Mouse (Mus musculus) stomach, embryonic 15.5 days (tissue): Measurements from ENCODE around the gene Spry1. TPM values are rescaled to one million over a fixed set of nuclear protein-coding genes. Genes with fewer than 3 reads are reported as not detected.
"Not testable (repeated sequence)": the region's sequence is repeated elsewhere in the genome, so short reads cannot be mapped to it uniquely, and the experiment has no call there.

Experiments
- ATAC-seq: fragments of 200-750 bp; cut with Nextera tagmentation; 2 replicates; pipeline ENCODE4 v1.8.0; 2017; ENCODE audit warnings: low read depth, moderate number of reproducible peaks, moderate TSS enrichment; ENCODE audit not compliant: insufficient read depth, low FRiP score
- H3K27ac ChIP-seq: fragments of 300-500 bp; sonication (generic); 2 replicates; pipeline ENCODE4 v1.5.1; 2015; ENCODE audit warnings: mild to moderate bottlenecking, inconsistent platforms
- H3K27me3 ChIP-seq: fragments of 300-500 bp; sonication (generic); replicated peaks from 2 replicates; pipeline ENCODE4 v1.6.1; 2015; ENCODE audit warnings: inconsistent platforms
- H3K36me3 ChIP-seq: fragments of 300-500 bp; sonication (generic); 2 replicates; pipeline ENCODE4 v1.6.1; 2015; ENCODE audit warnings: inconsistent platforms
- H3K4me1 ChIP-seq: fragments of 300-500 bp; sonication (generic); 2 replicates; pipeline ENCODE4 v1.6.1; 2015; ENCODE audit warnings: inconsistent platforms
- H3K4me2 ChIP-seq: fragments of 300-500 bp; sonication (generic); 2 replicates; pipeline ENCODE4 v1.6.1; 2015; ENCODE audit warnings: mild to moderate bottlenecking, inconsistent platforms
- H3K4me3 ChIP-seq: fragments of 300-500 bp; sonication (generic); replicated peaks from 2 replicates; pipeline ENCODE4 v1.5.1; 2015; ENCODE audit warnings: inconsistent platforms
- H3K9ac ChIP-seq: fragments of 300-500 bp; sonication (generic); 2 replicates; pipeline ENCODE4 v1.6.1; 2015; ENCODE audit warnings: inconsistent platforms
- H3K9me3 ChIP-seq: fragments of 300-500 bp; sonication (generic); 2 replicates; pipeline ENCODE4 v1.6.1; 2016; ENCODE audit warnings: inconsistent platforms
- WGBS: fragments of 180-500 bp; shearing (Covaris S2); methylation state at CpG from one replicate; pipeline ENCODE4 v1.1.7; 2015; 5-methylcytosine and 5-hydroxymethylcytosine counted together
- polyA plus RNA-seq: library from polyadenylated mRNA; unstranded; fragments of >200 nt; fragmentation: Nextera tagmentation; extraction: Ambion mirVana; gene quantifications from 2 replicates; pipeline ENCODE4 v1.2.1, GENCODE M21; 2015

Spry1 gene
- 13.6 and 15.2 TPM in 2 replicates for polyA plus RNA-seq

DNA sequence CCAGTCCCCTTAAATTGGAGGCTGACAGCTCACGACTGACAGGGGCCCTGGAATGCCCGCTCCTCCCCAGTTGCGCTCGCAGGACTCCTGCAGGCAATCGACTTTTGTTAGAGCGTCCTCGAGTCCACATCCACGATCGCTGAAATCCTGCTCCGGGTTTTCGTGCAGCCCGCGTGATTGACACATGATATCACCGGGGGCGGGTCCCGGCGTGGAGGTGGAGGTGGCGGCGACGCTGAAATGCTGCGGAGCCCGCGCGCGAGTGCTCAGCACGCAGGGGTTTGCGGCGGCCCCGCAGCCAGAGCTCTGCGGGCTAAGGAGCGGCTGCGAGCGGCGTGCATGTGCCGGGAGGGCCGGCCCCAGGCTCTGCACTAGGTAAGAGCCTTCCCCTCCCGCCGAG is at the start of gene Spry1:
Gene Spry1 (plus strand): TSS at position 258 of the 400 bp plus-strand sequence.
- Histone ChIP-seq H3K4me1 (peaks cover 18% of the 10 kb centered on the region), H3K4me2 (peak within 1 kb of the TSS; percentile 72), H3K4me3 (peak within 1 kb of the TSS; percentile 90), H3K9ac (peak within 1 kb of the TSS; percentile 92), H3K27ac (peak within 1 kb of the TSS; percentile 95), H3K36me3 (peaks cover 15% of the 10 kb centered on the region), H3K27me3 (no peaks in the 10 kb centered on the region), H3K9me3 (no peaks in the 10 kb centered on the region)
- WGBS, result under 1% methylated on average over 38 of the region's 38 CpGs
- ATAC-seq, result peak; percentile 77

DNA sequence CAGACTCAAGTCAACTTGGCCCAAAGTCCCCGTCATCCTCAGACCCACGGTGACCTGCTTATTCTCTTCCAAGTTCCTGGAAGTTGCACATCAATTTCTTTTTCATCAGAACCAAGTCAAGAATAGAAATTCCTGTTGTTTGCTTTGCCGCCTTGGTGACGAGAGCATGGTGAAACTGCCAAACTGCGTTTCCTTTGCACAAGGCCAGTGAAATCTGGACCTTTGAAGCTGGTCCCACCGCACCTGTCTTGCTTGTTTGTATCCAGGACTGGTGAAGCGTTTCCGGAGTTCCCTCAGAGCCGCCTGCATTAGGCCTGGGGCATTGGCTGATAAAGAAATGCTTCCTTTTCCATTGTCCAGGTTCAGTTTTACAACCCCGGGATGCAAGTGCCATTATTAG is 44.0 kb upstream of the Spry1 start:
- Histone ChIP-seq H3K36me3 (no peaks in the 10 kb centered on the region), H3K4me3 (no peak overlapping the region), H3K27me3 (no peaks in the 10 kb centered on the region), H3K9me3 (no peaks in the 10 kb centered on the region), H3K27ac (no peak overlapping the region), H3K9ac (no peak overlapping the region), H3K4me2 (no peak overlapping the region), H3K4me1 (0 out of 2 replicates have a peak, but pooled peaks cover 4% of the 10 kb centered on the region)
- ATAC-seq, result no peak
- WGBS, result 73% methylated on average over 10 of the region's 10 CpGs

DNA sequence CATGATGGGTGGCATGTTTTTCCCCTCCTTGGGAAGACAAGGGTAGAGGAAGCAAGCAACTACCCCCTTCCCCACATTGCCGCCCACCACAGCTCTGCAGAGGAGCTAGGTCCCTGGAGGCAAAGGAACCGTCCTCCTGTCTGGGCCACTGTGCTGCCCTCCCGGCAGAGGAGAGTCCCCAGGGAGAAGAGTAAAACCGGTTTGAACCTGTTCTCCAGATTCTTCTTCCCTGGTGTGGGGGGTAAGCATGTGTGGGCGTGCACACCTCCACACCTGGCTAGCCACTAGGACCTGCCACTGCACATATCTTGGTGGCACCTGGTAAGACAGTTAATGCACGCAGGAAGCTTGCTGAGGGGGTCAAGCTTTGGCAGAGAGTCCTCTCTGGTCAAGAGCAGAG is 43.2 kb upstream of the Spry1 start:
- H3K4me2 ChIP-seq, result no peak overlapping the region
- H3K36me3 ChIP-seq, result no peaks in the 10 kb centered on the region
- H3K27me3 ChIP-seq, result no peaks in the 10 kb centered on the region
- no peaks in the 10 kb centered on the region for H3K9me3 ChIP-seq
- H3K9ac ChIP-seq, result no peak overlapping the region
- no peak overlapping the region for H3K27ac ChIP-seq
- no peak overlapping the region for H3K4me3 ChIP-seq
- H3K4me1 ChIP-seq, result 0 out of 2 replicates have a peak, but pooled peaks cover 4% of the 10 kb centered on the region
- ATAC-seq, result no peak; the same call in 1 of the 2 replicates
- 58% methylated on average over 6 of the region's 6 CpGs for WGBS

DNA sequence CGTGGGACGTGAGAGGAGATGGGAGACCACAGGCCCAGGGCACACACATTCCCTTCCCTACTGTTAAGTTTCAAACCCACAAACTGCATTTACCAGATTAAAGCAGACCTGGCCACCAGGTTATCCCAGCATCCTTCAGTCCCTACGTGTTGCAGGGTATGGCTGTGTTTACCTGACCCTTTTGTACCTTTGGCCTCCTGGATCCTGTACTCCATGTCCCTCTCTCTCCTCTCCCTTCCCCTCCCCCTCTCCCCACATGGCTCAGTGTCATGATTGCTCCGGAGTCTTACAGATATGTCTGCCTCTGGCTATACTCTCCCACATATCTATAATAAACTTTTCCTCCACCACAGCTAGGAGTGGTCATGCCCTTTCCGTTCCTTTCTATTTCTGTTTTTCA is 42.5 kb upstream of the Spry1 start:
- H3K4me1 ChIP-seq, result 0 out of 2 replicates have a peak, but pooled peaks cover 4% of the 10 kb centered on the region
- H3K36me3 ChIP-seq, result no peaks in the 10 kb centered on the region
- WGBS, result 44% methylated on average over 5 of the region's 5 CpGs
- H3K27ac ChIP-seq, result no peak overlapping the region
- H3K9ac ChIP-seq, result no peak overlapping the region
- 0 out of 2 replicates have a peak, but pooled peaks have one; percentile 36 for ATAC-seq
- no peaks in the 10 kb centered on the region for H3K27me3 ChIP-seq
- H3K9me3 ChIP-seq, result no peaks in the 10 kb centered on the region
- no peak overlapping the region for H3K4me2 ChIP-seq
- no peak overlapping the region for H3K4me3 ChIP-seq

DNA sequence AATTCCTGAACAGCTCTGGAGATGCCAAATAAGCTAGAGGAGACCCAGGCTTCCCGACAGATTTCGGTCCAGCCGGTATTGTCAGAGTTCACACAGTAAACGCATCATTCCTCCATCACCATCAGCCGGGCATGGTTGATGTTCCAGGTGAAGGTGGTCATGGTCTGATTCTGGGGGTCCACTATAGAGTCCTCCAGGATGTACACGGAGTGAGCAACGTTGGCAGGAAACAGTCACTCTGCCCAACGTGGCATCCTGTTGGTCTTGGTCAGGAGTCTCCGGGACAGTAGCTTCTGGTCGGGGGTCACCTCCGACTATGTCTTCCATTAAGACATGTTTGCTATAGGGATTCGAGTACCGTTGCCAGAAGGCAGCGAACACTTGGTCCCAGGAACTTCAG is 40.1 kb upstream of the Spry1 start:
- not testable (repeated sequence) for H3K9me3 ChIP-seq, ATAC-seq
- 90% methylated on average over 14 of the region's 14 CpGs for WGBS

DNA sequence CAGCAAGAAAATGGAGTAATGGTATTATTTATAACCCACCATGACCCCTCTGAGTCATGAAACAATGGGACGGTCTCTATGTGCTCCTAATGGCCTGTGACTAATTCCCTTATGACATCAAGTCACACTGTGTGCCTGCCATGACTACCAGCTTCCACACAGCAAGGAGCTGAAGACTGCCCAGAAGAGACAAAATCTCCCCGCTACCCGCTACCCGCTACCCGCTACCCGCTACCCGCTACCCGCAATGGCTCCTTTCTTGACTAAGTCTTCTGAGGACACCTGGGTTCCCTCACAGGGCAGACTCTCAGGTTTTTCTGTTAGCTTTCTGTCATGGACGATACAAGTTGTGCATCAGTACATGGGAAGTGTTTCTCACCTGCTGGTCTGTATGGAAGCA is 37.4 kb upstream of the Spry1 start:
- no peak for ATAC-seq
- H3K4me1 ChIP-seq, result no peaks in the 10 kb centered on the region
- H3K4me3 ChIP-seq, result no peak overlapping the region
- no peak overlapping the region for H3K27ac ChIP-seq
- H3K27me3 ChIP-seq, result no peaks in the 10 kb centered on the region
- no peaks in the 10 kb centered on the region for H3K9me3 ChIP-seq
- H3K36me3 ChIP-seq, result no peaks in the 10 kb centered on the region
- H3K4me2 ChIP-seq, result no peak overlapping the region
- H3K9ac ChIP-seq, result no peak overlapping the region
- WGBS, result 93% methylated on average over 9 of the region's 9 CpGs

More for the DNA sequence above, 40.1 kb upstream of the Spry1 start:
- not testable (repeated sequence) for H3K27ac ChIP-seq, H3K4me2 ChIP-seq, H3K4me3 ChIP-seq, H3K36me3 ChIP-seq, H3K27me3 ChIP-seq, H3K9ac ChIP-seq, H3K4me1 ChIP-seq

DNA sequence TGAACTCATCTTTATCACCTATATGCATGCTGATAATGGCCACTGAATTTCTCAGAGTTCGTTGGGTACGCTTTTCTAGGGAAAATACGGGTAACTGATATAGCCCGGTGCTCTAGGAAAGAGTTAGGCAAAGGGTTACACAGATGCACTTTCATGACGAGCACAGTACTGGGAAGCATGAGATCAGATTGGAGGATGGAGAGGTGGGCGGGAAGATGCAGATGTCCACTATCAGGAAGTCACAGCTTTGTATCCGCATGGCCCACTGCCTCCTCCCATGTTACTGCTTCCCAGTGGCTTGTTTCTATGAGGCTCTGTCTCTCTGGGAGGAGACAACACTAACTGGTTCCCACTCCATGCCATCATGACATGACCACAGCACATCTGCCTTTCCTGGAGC is 36.9 kb upstream of the Spry1 start:
- Histone ChIP-seq H3K9ac (no peak overlapping the region), H3K4me1 (no peaks in the 10 kb centered on the region), H3K36me3 (no peaks in the 10 kb centered on the region), H3K9me3 (no peaks in the 10 kb centered on the region), H3K4me3 (no peak overlapping the region), H3K4me2 (no peak overlapping the region), H3K27me3 (no peaks in the 10 kb centered on the region), H3K27ac (no peak overlapping the region)
- no peak for ATAC-seq
- 78% methylated on average over 7 of the region's 7 CpGs for WGBS

DNA sequence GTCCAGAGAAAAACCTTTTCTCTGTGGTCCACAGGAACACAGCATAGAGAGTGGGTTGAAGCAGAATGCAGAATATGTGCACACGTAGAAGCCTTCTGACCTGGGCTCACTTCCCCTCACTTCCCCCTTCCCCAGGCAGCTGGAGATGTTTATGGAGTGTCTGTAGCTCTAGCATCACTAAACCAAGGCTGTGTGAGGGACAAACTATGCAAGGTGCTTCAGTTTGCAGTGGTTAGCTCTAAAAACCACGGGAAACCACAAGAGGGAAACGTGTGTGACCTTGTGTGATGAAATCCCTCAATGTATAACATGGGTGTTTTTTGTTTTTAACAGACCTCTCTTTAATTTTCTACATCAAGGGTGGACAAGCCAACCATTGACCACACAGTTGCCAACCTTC is 36.2 kb upstream of the Spry1 start:
- WGBS, result 70% methylated on average over 3 of the region's 3 CpGs
- Histone ChIP-seq H3K36me3 (no peaks in the 10 kb centered on the region), H3K9ac (no peak overlapping the region), H3K27me3 (no peaks in the 10 kb centered on the region), H3K27ac (no peak overlapping the region), H3K4me2 (no peak overlapping the region), H3K4me3 (no peak overlapping the region), H3K9me3 (no peaks in the 10 kb centered on the region), H3K4me1 (no peaks in the 10 kb centered on the region)
- ATAC-seq, result no peak

DNA sequence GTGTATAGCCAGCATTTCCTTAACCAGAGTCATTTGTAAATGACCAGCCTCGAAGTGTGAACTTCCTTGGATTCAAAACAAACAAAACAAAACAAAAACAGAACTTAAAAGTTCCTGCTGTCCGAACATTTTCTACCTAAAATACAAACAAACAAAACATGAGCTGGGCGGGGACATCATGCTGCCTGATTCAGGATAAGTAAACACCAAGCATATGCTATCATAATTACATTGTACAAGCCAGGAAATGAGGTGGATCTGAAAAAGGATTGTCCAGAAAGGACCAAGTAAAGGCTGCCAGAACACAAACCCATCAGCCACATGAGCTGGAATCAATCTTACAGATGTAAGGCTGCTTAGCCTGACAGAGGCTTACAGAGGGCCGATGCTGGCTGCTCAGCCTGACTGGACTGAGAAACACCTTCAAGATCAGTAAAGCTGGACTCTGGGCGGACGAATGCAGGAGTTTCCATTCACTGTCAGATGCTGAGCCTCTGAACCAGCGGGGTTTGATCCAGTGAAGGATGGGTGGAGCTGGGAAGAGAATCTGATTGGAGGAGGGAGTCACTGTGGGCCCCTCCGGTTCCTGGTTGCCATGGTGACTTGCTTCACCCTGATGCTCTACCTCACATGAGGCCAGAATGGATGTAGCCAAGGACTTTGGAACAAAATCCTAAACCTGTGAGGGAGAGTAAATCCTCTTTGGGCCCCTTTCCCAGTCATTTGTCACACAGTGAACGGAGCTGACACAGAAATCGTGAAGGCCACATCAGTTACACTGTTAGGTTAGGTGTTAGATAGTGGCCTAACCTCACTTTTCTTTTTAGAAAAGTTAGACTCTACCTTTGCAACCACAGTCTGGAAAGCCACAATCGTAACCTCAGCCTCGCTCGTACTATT is 34.5 kb upstream of the Spry1 start:
- H3K9me3 ChIP-seq, result no peaks in the 10 kb centered on the region
- WGBS, result 51% methylated on average over 13 of the region's 13 CpGs
- H3K27me3 ChIP-seq, result no peaks in the 10 kb centered on the region
- no peak overlapping the region for H3K9ac ChIP-seq
- H3K27ac ChIP-seq, result peak overlapping the region; percentile 12; the same call in 1 of the 2 replicates
- no peaks in the 10 kb centered on the region for H3K4me1 ChIP-seq
- H3K36me3 ChIP-seq, result no peaks in the 10 kb centered on the region
- H3K4me2 ChIP-seq, result no peak overlapping the region
- no peak overlapping the region for H3K4me3 ChIP-seq
- ATAC-seq, result peak; percentile 57; the same call in 1 of the 2 replicates

DNA sequence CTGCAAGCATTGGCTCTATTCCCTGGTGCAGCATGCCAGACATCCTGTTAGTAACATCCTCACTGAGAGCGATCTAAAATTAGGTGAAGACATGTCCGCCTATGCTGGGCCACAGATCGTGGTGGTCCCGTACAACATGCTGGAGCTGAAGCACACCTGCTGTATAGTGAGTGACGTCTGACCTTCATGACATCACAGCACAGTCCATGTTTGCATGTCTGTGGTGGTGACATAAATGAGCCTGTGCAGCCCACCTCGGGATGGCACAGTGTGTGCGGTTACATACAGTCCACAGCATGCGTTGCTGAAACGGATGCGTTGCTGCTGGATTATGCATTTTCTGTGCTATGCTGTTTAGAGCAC is 33.9 kb upstream of the Spry1 start:
- Histone ChIP-seq H3K4me1 (no peaks in the 10 kb centered on the region), H3K27ac (peak overlapping the region; percentile 12; the same call in 1 of the 2 replicates), H3K4me2 (no peak overlapping the region), H3K9ac (no peak overlapping the region), H3K27me3 (no peaks in the 10 kb centered on the region), H3K9me3 (no peaks in the 10 kb centered on the region), H3K36me3 (no peaks in the 10 kb centered on the region), H3K4me3 (no peak overlapping the region)
- 78% methylated on average over 10 of the region's 10 CpGs for WGBS
- ATAC-seq, result 0 out of 2 replicates have a peak, but pooled peaks have one; percentile 31

DNA sequence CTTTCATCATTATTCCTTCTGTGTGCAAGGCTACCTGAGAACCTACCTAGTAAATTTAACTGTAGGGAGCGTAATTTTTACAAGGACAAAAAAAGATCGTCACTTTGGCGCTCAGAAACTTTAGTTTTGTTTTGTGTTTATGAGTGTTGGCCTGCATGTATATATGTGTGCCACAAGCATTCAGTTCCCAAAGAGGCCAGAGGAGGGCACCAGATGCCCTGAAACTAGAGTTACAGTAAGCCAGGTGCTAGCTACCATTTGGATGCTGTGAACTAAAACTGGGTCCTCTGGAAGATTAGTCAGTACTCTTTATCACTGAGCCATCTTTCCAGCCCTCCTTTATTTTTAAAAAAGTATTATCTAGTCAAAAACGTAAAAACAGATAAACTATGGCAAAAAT is 30.8 kb upstream of the Spry1 start:
- no peak for ATAC-seq

DNA sequence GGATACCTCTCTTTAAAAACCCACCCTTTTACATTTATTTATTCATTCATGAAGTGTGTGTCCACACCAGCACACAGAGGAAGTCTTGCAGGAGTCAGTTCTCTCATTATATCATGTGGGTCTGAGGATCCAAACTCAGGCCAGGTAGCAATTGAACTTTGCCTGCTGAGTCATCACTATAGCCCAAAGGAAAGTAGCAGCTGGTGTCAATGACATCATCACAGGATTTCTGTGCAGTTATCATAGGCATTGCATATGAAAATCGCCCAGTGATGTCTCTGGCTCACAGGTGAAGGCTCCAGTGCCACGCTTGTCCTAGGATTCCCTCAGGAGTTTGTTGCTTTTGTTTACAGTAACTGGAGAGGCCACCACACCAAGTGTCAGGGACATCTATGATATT is 29.1 kb upstream of the Spry1 start:
- H3K4me3 ChIP-seq, result no peak overlapping the region
- H3K4me1 ChIP-seq, result no peaks in the 10 kb centered on the region
- H3K27ac ChIP-seq, result no peak overlapping the region
- no peaks in the 10 kb centered on the region for H3K36me3 ChIP-seq
- H3K9ac ChIP-seq, result no peak overlapping the region
- no peaks in the 10 kb centered on the region for H3K9me3 ChIP-seq
- H3K4me2 ChIP-seq, result no peak overlapping the region
- ATAC-seq, result no peak
- H3K27me3 ChIP-seq, result no peaks in the 10 kb centered on the region
- 88% methylated on average over 2 of the region's 2 CpGs for WGBS

More for the DNA sequence above, 30.8 kb upstream of the Spry1 start:
- Histone ChIP-seq H3K36me3 (no peaks in the 10 kb centered on the region), H3K27me3 (no peaks in the 10 kb centered on the region), H3K9ac (no peak overlapping the region), H3K4me3 (no peak overlapping the region), H3K4me1 (no peaks in the 10 kb centered on the region), H3K27ac (no peak overlapping the region), H3K4me2 (no peak overlapping the region), H3K9me3 (no peaks in the 10 kb centered on the region)
- WGBS, result 89% methylated on average over 4 of the region's 4 CpGs
